Mouse (Mus musculus) midbrain, postnatal 0 days (tissue): ENCODE data around the gene Slc38a6. TPM values are rescaled to one million over a fixed set of nuclear protein-coding genes. Genes with fewer than 3 reads are reported as not detected.

Experiments used
- ATAC-seq: fragments of 200-750 bp; cut with Nextera tagmentation; 2 replicates; pipeline ENCODE4 v1.8.0; 2017; ENCODE audit warnings: moderate number of reproducible peaks, mild to moderate bottlenecking, moderate TSS enrichment, moderate library complexity; ENCODE audit not compliant: low FRiP score
- DNase-seq: peaks from one replicate; pipeline ENCODE4 v3.0.0-alpha.2; 2015; ENCODE audit warnings: low spot score
- H3K27ac ChIP-seq: fragments of 300-500 bp; sonication (generic); 2 replicates; pipeline ENCODE4 v1.5.1; 2014; ENCODE audit warnings: low read depth, mild to moderate bottlenecking, low read length, mixed read lengths
- H3K27me3 ChIP-seq: fragments of 300-500 bp; sonication (generic); 2 replicates; pipeline ENCODE4 v1.6.1; 2014; ENCODE audit warnings: low read length, control low read depth, mixed read lengths; ENCODE audit not compliant: insufficient read depth
- H3K36me3 ChIP-seq: fragments of 300-500 bp; sonication (generic); 2 replicates; pipeline ENCODE4 v1.6.1; 2014; ENCODE audit warnings: low read length, control low read depth, mixed read lengths; ENCODE audit not compliant: insufficient read depth
- H3K4me1 ChIP-seq: fragments of 300-500 bp; sonication (generic); 2 replicates; pipeline ENCODE4 v1.6.1; 2014; ENCODE audit warnings: mild to moderate bottlenecking, control low read depth, antibody characterized with exemption, low read length, mixed read lengths; ENCODE audit not compliant: insufficient read depth
- H3K4me2 ChIP-seq: fragments of 300-500 bp; sonication (generic); 2 replicates; pipeline ENCODE4 v1.6.1; 2014; ENCODE audit warnings: low read depth, mild to moderate bottlenecking, low read length, mixed read lengths; ENCODE audit not compliant: poor library complexity, severe bottlenecking
- H3K4me3 ChIP-seq: fragments of 300-500 bp; sonication (generic); 2 replicates; pipeline ENCODE4 v1.5.1; 2014; ENCODE audit warnings: low read depth, mild to moderate bottlenecking, low read length, moderate library complexity
- H3K9ac ChIP-seq: fragments of 300-500 bp; sonication (generic); replicated peaks from 2 replicates; pipeline ENCODE4 v1.6.1; 2014; ENCODE audit warnings: mild to moderate bottlenecking, low read length, moderate library complexity, mixed read lengths; ENCODE audit not compliant: poor library complexity, severe bottlenecking
- H3K9me3 ChIP-seq: fragments of 300-500 bp; sonication (generic); 2 replicates; pipeline ENCODE4 v1.6.1; 2016; ENCODE audit warnings: low read length, control low read depth
- CTCF ChIP-seq: IDR thresholded peaks from 2 replicates; pipeline ENCODE4 v1.5.1; 2016; ENCODE audit warnings: antibody characterized with exemption, mild to moderate bottlenecking
- WGBS: fragments of 180-500 bp; shearing (Covaris S2); extraction: QIAGEN DNeasy Blood & Tissue Kit; methylation state at CpG from one replicate; pipeline ENCODE4 v1.1.7; 2014; 5-methylcytosine and 5-hydroxymethylcytosine counted together
- polyA plus RNA-seq: library from polyadenylated mRNA; unstranded; fragments of >200 nt; fragmentation: Nextera tagmentation; extraction: Ambion mirVana; gene quantifications from 2 replicates; pipeline ENCODE4 v1.2.1, GENCODE M21; 2015
- total RNA-seq: library from RNA; depleted of rRNA; stranded (reverse); fragments of >200 nt; gene quantifications from 2 replicates; pipeline ENCODE4 v1.2.3, GENCODE M21; 2014

Slc38a6 gene
- total and polyA plus RNA-seq, 2 experiments from 2014 or later = 10.2 to 26.2 TPM

DNA sequence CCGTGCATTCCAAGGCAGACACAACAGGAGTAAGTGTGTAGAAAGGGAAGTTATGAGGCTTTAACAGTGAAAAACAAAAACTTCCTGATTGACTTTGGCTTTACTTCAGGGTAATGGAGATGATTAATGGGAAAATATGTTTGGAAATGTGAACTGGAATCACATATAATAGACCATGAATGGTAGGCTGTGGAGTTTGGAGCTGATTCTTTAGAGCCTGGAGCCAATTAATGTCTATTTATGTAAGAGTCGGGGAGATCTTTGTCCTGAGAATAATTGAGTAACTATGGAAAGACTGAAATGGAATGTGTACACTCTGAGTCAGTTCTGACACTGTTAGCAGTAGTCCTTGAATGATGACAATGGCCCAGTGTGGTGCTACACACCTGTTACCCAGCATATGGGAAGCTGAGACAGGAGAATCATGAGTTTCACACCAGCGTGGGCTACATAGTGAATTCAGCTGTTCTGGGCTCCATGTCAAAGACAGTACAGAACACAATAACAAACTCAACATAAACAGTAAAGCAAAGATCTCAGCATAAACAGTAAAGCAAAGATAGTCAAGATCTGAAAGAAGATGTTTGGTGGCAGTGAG, 21.1 kb upstream of the Slc38a6 start:
- no peak overlapping the region for H3K27ac ChIP-seq
- no peaks in the 10 kb centered on the region for H3K27me3 ChIP-seq
- H3K9me3 ChIP-seq = no peaks in the 10 kb centered on the region
- no peaks in the 10 kb centered on the region for H3K4me1 ChIP-seq
- no peak overlapping the region for H3K4me2 ChIP-seq
- no peak overlapping the region for H3K4me3 ChIP-seq
- H3K36me3 ChIP-seq = no peaks in the 10 kb centered on the region
- no peak for DNase-seq
- ATAC-seq = no peak
- TF ChIP-seq CTCF = no peak
- WGBS = 89% methylated on average over 3 of the region's 3 CpGs
- H3K9ac ChIP-seq = no peak overlapping the region

DNA sequence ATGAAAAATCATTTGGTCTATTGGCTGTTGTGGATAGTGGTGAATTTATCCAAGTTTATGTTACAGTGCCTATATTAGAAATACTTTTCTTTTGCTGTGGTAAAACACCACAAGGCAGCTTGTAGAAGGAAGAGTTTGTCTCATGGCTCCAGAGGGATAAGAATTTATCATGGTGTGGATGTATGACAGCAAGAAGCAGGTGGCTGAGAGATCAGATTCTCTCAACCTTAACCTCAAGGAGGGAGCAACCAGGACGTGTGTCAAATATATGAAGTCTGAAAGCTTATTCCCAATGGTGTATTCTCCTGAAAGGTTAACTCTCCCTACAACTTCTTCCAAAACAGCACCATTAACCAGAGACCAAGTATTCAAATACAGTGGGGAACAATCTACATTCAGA, 20.0 kb upstream of the Slc38a6 start:
- Histone ChIP-seq H3K9me3 (no peaks in the 10 kb centered on the region), H3K27me3 (no peaks in the 10 kb centered on the region), H3K36me3 (no peaks in the 10 kb centered on the region), H3K4me2 (no peak overlapping the region), H3K27ac (no peak overlapping the region), H3K9ac (no peak overlapping the region), H3K4me1 (no peaks in the 10 kb centered on the region), H3K4me3 (no peak overlapping the region)
- TF ChIP-seq CTCF = no peak
- ATAC-seq = no peak
- 87% methylated on average over 1 of the region's 1 CpGs for WGBS
- no peak for DNase-seq

DNA sequence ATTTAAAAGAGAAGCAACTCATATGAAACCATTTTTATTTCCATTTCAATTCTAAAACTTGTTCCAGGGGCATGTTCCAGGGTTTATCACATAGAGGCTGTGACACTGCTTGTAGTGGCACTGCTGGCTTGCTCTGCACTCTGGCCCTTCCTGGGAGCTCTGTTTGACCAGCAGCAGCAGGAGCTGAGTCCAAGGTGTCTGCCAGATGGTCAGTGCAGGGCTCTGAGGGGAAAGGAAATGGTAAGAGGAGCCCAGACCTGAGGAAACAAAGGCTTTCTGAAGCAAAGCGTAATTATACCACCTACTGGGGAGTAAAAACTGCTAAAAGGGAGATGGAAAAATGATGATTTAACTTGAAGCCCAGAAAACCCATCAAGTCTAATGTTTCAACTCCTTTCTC, 18.1 kb upstream of the Slc38a6 start:
- Histone ChIP-seq H3K9me3 (no peaks in the 10 kb centered on the region), H3K36me3 (no peaks in the 10 kb centered on the region), H3K27ac (no peak overlapping the region), H3K4me1 (no peaks in the 10 kb centered on the region), H3K4me3 (no peak overlapping the region), H3K27me3 (no peaks in the 10 kb centered on the region), H3K4me2 (no peak overlapping the region), H3K9ac (no peak overlapping the region)
- ATAC-seq (no peak), DNase-seq (no peak)
- no peak for TF ChIP-seq CTCF
- 82% methylated on average over 1 of the region's 1 CpGs for WGBS

DNA sequence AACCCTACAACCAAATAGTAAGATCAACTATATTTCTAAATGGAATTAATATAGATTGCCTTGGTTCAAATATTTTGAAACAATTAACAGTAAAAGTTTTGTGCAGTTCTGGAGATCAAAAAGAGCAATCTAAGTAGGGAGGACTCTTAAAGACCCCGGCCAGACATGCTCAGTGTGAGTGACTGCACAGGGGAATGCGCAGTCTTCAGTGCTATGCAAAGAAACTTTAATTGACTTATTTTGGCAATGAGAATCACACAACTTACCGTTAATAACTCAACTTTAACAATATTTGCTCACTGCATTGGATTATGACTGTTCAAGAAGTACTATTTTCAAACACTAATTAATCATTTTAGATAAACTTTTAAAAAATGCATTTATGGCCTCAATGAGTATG, 17.0 kb upstream of the Slc38a6 start:
- Histone ChIP-seq H3K4me2 (no peak overlapping the region), H3K4me3 (no peak overlapping the region), H3K27ac (no peak overlapping the region), H3K4me1 (no peaks in the 10 kb centered on the region), H3K36me3 (peaks cover 5% of the 10 kb centered on the region; the same call in 1 of the 2 replicates), H3K9ac (no peak overlapping the region), H3K27me3 (no peaks in the 10 kb centered on the region), H3K9me3 (no peaks in the 10 kb centered on the region)
- WGBS = 95% methylated on average over 3 of the region's 3 CpGs
- no peak for TF ChIP-seq CTCF
- no peak for DNase-seq
- ATAC-seq = no peak

DNA sequence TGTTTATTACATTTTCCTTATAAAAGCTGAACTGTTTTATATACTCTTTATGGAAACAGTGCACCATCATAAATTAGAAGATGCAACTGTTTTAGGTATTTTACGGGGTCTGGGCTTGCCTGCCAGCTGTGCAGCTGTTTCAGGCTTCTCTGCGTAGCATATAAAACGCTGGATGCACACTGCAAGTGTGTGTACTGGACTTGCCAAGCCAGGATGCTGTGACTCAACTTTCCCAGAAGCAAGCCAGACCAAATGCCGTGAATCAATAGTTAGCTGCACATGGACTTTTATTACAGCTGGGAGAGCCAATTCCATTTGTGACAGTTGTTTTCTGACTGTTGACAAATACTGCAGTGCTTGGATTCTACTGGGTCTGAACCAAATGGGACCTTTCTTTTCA, 16.6 kb upstream of the Slc38a6 start:
- Histone ChIP-seq H3K9ac (no peak overlapping the region), H3K4me1 (no peaks in the 10 kb centered on the region), H3K27me3 (no peaks in the 10 kb centered on the region), H3K27ac (no peak overlapping the region), H3K9me3 (no peaks in the 10 kb centered on the region), H3K4me3 (no peak overlapping the region), H3K4me2 (no peak overlapping the region), H3K36me3 (peaks cover 9% of the 10 kb centered on the region; the same call in 1 of the 2 replicates)
- WGBS = 93% methylated on average over 4 of the region's 4 CpGs
- DNase-seq (no peak), ATAC-seq (no peak)
- TF ChIP-seq CTCF = no peak

DNA sequence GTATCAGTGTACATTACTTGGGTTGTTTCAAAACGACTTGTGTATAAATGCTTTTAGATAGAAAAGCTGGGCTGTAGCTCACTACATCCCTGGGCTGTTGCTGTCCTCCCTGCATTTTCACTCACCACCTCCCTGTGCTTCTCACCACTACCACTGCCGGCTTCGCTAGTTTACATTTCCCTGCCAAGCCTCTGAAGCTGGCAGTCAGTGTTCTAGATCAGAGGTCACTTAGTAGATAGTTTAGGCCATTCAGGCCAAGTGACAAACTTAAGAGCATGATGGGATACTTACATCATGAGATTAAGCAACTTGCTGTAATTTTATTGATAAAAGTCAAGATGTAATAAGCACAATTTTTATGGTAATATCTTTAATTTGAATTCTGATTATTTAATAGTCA, 11.7 kb upstream of the Slc38a6 start:
- no peak overlapping the region for H3K4me3 ChIP-seq
- H3K9ac ChIP-seq = no peak overlapping the region
- no peak for DNase-seq
- no peak for ATAC-seq
- TF ChIP-seq CTCF = no peak
- WGBS = 96% methylated on average over 3 of the region's 3 CpGs
- H3K4me2 ChIP-seq = no peak overlapping the region
- no peaks in the 10 kb centered on the region for H3K4me1 ChIP-seq
- H3K36me3 ChIP-seq = peaks cover 18% of the 10 kb centered on the region
- no peaks in the 10 kb centered on the region for H3K27me3 ChIP-seq
- no peaks in the 10 kb centered on the region for H3K9me3 ChIP-seq
- H3K27ac ChIP-seq = no peak overlapping the region
